Mouse (Mus musculus) G1E (cell line): ENCODE results near the gene Kcnj6. TPM values are rescaled to one million over a fixed set of nuclear protein-coding genes. Genes with fewer than 3 reads are reported as not detected.

Experiments used
- ATAC-seq: 2 replicates; pipeline ENCODE4 v1.8.0; 2016; ENCODE audit warnings: mild to moderate bottlenecking; ENCODE audit not compliant: insufficient number of reproducible peaks, poor library complexity, low FRiP score, severe bottlenecking; ENCODE audit errors: extremely low read depth
- DNase-seq: peaks from one replicate; pipeline ENCODE4 v3.0.0; 2012; ENCODE audit warnings: low spot score
- H3K27me3 ChIP-seq: 2 replicates; pipeline ENCODE4 v1.6.1; 2012; ENCODE audit warnings: mild to moderate bottlenecking, low read length, inconsistent platforms; ENCODE audit not compliant: insufficient read depth
- H3K36me3 ChIP-seq: replicated peaks from 2 replicates; pipeline ENCODE3; 2012; ENCODE audit warnings: mild to moderate bottlenecking, inconsistent platforms
- H3K4me1 ChIP-seq: 2 replicates; pipeline ENCODE4 v1.6.1; 2012; ENCODE audit warnings: low read depth, low read length, inconsistent platforms, mixed read lengths; ENCODE audit not compliant: insufficient read depth
- H3K4me3 ChIP-seq: 2 replicates; pipeline ENCODE4 v1.5.1; 2012; ENCODE audit warnings: low read depth, mild to moderate bottlenecking, inconsistent platforms, low read length, moderate library complexity, mixed read lengths
- H3K9me3 ChIP-seq: replicated peaks from 2 replicates; pipeline ENCODE4 v1.6.1; 2012; ENCODE audit warnings: inconsistent platforms
- CTCF ChIP-seq: IDR thresholded peaks from 2 replicates; pipeline ENCODE4 v1.5.1; 2012; ENCODE audit warnings: low read depth, low read length, inconsistent platforms, mixed read lengths
- GATA1 ChIP-seq: IDR thresholded peaks from 2 replicates; pipeline ENCODE4 v1.6.1; 2012; ENCODE audit warnings: borderline replicate concordance, low read length, inconsistent platforms, mixed read lengths
- GATA2 ChIP-seq: IDR thresholded peaks from 2 replicates; pipeline ENCODE4 v1.6.1; 2012; ENCODE audit warnings: low read depth, low read length, inconsistent platforms, borderline replicate concordance
- POLR2AphosphoS5 ChIP-seq: IDR thresholded peaks from 2 replicates; pipeline ENCODE4 v1.6.1; 2012; ENCODE audit warnings: low read depth, low read length, inconsistent platforms; ENCODE audit not compliant: insufficient replicate concordance
- TAL1 ChIP-seq: conservative IDR thresholded peaks from 2 replicates; pipeline ENCODE4 v1.6.1; 2012; ENCODE audit warnings: low read depth, low read length, inconsistent platforms, mixed read lengths
- polyA plus RNA-seq: library from polyadenylated mRNA; stranded (reverse); fragments of >175 nt; gene quantifications from 2 replicates; pipeline ENCODE4 v1.2.3, GENCODE M21; 2012
- total RNA-seq, 2 experiments: library from RNA; stranded (forward) in 1 of 2; stranded (reverse) in 1 of 2; fragments of 200-1000 nt in 1 of 2; fragments of >200 nt in 1 of 2; fragmentation: Nextera tagmentation in 1 of 2; gene quantifications; 2 replicates each; pipeline ENCODE4 v1.2.3; 2014 to 2017

Kcnj6 gene
- total RNA-seq (2014; fragmentation: Nextera tagmentation) (not detected in 2 replicates), total RNA-seq (2017) (0.17 and 0.22 TPM in 2 replicates), polyA plus RNA-seq (not detected in 2 replicates)

GRCm38 (mm10) chr16:94997340-94997849 is at the start of gene Kcnj6:
TSS of gene Kcnj6 (minus strand) at chr16:94997701.
- H3K4me1 ChIP-seq: no peaks in the 10 kb centered on the region
- ATAC-seq: no peak

GRCm38 (mm10) chr16:95009937-95010336 is 12.4 kb upstream of the Kcnj6 start:
- no peaks in the 10 kb centered on the region for H3K9me3 ChIP-seq
- ATAC-seq (peak; percentile 54; the same call in 1 of the 2 replicates), DNase-seq (no peak)
- H3K27me3 ChIP-seq: no peaks in the 10 kb centered on the region
- H3K36me3 ChIP-seq: no peaks in the 10 kb centered on the region
- no peak overlapping the region for H3K4me3 ChIP-seq
- H3K4me1 ChIP-seq: no peaks in the 10 kb centered on the region
- TF ChIP-seq POLR2AphosphoS5 (no peak), CTCF (no peak), GATA1 (no peak), GATA2 (no peak), TAL1 (no peak)

More at GRCm38 (mm10) chr16:94997340-94997849, at the start of gene Kcnj6:
- H3K4me3 ChIP-seq: no peak within 1 kb of the TSS; the same call in 1 of the 2 replicates
- no peak for DNase-seq
- H3K9me3 ChIP-seq: peaks cover 16% of the 10 kb centered on the region
- TF ChIP-seq GATA2: no peak
- no peak for TF ChIP-seq TAL1
- no peak for TF ChIP-seq GATA1
- no peak for TF ChIP-seq CTCF
- H3K36me3 ChIP-seq: no peaks in the 10 kb centered on the region
- H3K27me3 ChIP-seq: no peaks in the 10 kb centered on the region

GRCm38 (mm10) chr16:95004599-95004998 is 7.1 kb upstream of the Kcnj6 start:
- no peaks in the 10 kb centered on the region for H3K4me1 ChIP-seq
- H3K4me3 ChIP-seq: no peak overlapping the region
- no peaks in the 10 kb centered on the region for H3K36me3 ChIP-seq
- ATAC-seq: no peak
- H3K9me3 ChIP-seq: no peaks in the 10 kb centered on the region
- no peaks in the 10 kb centered on the region for H3K27me3 ChIP-seq
- no peak for DNase-seq
- TF ChIP-seq TAL1: no peak

GRCm38 (mm10) chr16:94999551-94999950 is 2.0 kb upstream of the Kcnj6 start:
- TF ChIP-seq GATA2: no peak
- no peak for TF ChIP-seq POLR2AphosphoS5
- TF ChIP-seq GATA1: no peak
- TF ChIP-seq CTCF: no peak
- TF ChIP-seq TAL1: no peak
- DNase-seq: no peak
- no peaks in the 10 kb centered on the region for H3K36me3 ChIP-seq

GRCm38 (mm10) chr16:94999019-94999418 is 1.5 kb upstream of the Kcnj6 start:
- no peaks in the 10 kb centered on the region for H3K4me1 ChIP-seq
- TF ChIP-seq GATA2 (no peak), GATA1 (no peak), TAL1 (no peak)
- no peaks in the 10 kb centered on the region for H3K36me3 ChIP-seq
- peaks cover 16% of the 10 kb centered on the region for H3K9me3 ChIP-seq
- H3K27me3 ChIP-seq: no peaks in the 10 kb centered on the region
- no peak overlapping the region for H3K4me3 ChIP-seq
- no peak for DNase-seq
- no peak for ATAC-seq

More at GRCm38 (mm10) chr16:94999551-94999950, 2.0 kb upstream of the Kcnj6 start:
- H3K27me3 ChIP-seq: no peaks in the 10 kb centered on the region
- H3K9me3 ChIP-seq: peaks cover 16% of the 10 kb centered on the region
- H3K4me3 ChIP-seq: no peak overlapping the region
- no peak for ATAC-seq
- no peaks in the 10 kb centered on the region for H3K4me1 ChIP-seq

GRCm38 (mm10) chr16:94996791-94997281 is 665 bp downstream of the Kcnj6 start:
- ATAC-seq (no peak), DNase-seq (no peak)
- Histone ChIP-seq H3K4me3 (no peak overlapping the region), H3K36me3 (no peaks in the 10 kb centered on the region), H3K9me3 (peaks cover 16% of the 10 kb centered on the region), H3K4me1 (no peaks in the 10 kb centered on the region), H3K27me3 (no peaks in the 10 kb centered on the region)
- no peak for TF ChIP-seq POLR2AphosphoS5
- TF ChIP-seq TAL1: no peak
- TF ChIP-seq GATA2: no peak
- TF ChIP-seq GATA1: no peak
- no peak for TF ChIP-seq CTCF

- ATAC-seq: no peak
- no peak for DNase-seq
- H3K27me3 ChIP-seq: no peaks in the 10 kb centered on the region
Observed at GRCm38 (mm10) chr16:94995542-94996131, 1.9 kb downstream of the Kcnj6 start.

More at GRCm38 (mm10) chr16:94995542-94996131, 1.9 kb downstream of the Kcnj6 start:
- Histone ChIP-seq H3K9me3 (peaks cover 18% of the 10 kb centered on the region), H3K4me1 (no peaks in the 10 kb centered on the region), H3K36me3 (no peaks in the 10 kb centered on the region), H3K4me3 (no peak overlapping the region)
- TF ChIP-seq TAL1 (no peak), CTCF (no peak), GATA1 (no peak), GATA2 (no peak), POLR2AphosphoS5 (no peak)
